Mouse (Mus musculus) cortical plate, adult 2 months (tissue): Measurements from ENCODE around the gene Atad2b. TPM values are rescaled to one million over a fixed set of nuclear protein-coding genes. Genes with fewer than 3 reads are reported as not detected.
"Not testable (repeated sequence)": the region's sequence is repeated elsewhere in the genome, so short reads cannot be mapped to it uniquely, and the experiment has no call there.

ENCODE experiments used
- H3K27ac ChIP-seq: fragments of 200-500 bp; 2 replicates; pipeline ENCODE4 v1.5.1; 2012; ENCODE audit warnings: low read length, control low read depth, inconsistent platforms; ENCODE audit not compliant: insufficient read depth
- H3K4me1 ChIP-seq: fragments of 200-500 bp; 2 replicates; pipeline ENCODE4 v1.6.1; 2011; ENCODE audit warnings: low read length; ENCODE audit not compliant: control insufficient read depth, insufficient read depth
- H3K4me3 ChIP-seq: fragments of 200-500 bp; 2 replicates; pipeline ENCODE4 v1.5.1; 2011; ENCODE audit warnings: mild to moderate bottlenecking, low read length, control low read depth; ENCODE audit not compliant: insufficient read depth
- CTCF ChIP-seq: fragments of 200-500 bp; IDR thresholded peaks from 2 replicates; pipeline ENCODE4 v1.5.1; 2011; ENCODE audit warnings: mild to moderate bottlenecking, control low read depth, low read length; ENCODE audit not compliant: insufficient read depth; ENCODE audit errors: extremely low read depth
- POLR2A ChIP-seq: fragments of 200-500 bp; IDR thresholded peaks from 2 replicates; pipeline ENCODE4 v1.6.1; 2011; ENCODE audit warnings: mild to moderate bottlenecking, low read length, control low read depth; ENCODE audit not compliant: insufficient read depth; ENCODE audit errors: extremely low read depth
- polyA plus RNA-seq: library from polyadenylated mRNA; depleted of rRNA; stranded (reverse); fragments of >200 nt; gene quantifications from 2 replicates; pipeline ENCODE4 v1.2.3, GENCODE M21; 2012

Gene Atad2b
- polyA plus RNA-seq, 1 experiment: 10.3 TPM

GRCm38 (mm10) chr12:4908391-4908790, 8.8 kb upstream of the Atad2b start:
- TF ChIP-seq POLR2A (no peak), CTCF (no peak)
- no peak overlapping the region; the same call in 1 of the 2 replicates for H3K4me3 ChIP-seq
- no peaks in the 10 kb centered on the region; the same call in 1 of the 2 replicates for H3K4me1 ChIP-seq
- no peak overlapping the region for H3K27ac ChIP-seq

GRCm38 (mm10) chr12:4910496-4910895, 6.7 kb upstream of the Atad2b start:
- H3K4me1 ChIP-seq, H3K27ac ChIP-seq, H3K4me3 ChIP-seq: not testable (repeated sequence)

GRCm38 (mm10) chr12:4911716-4912115, 5.4 kb upstream of the Atad2b start:
- H3K4me3 ChIP-seq: no peak overlapping the region
- no peak for TF ChIP-seq POLR2A
- TF ChIP-seq CTCF: no peak
- no peaks in the 10 kb centered on the region for H3K4me1 ChIP-seq
- no peak overlapping the region for H3K27ac ChIP-seq

GRCm38 (mm10) chr12:4914441-4914840, 2.7 kb upstream of the Atad2b start:
- Histone ChIP-seq H3K4me3 (no peak overlapping the region), H3K27ac (no peak overlapping the region), H3K4me1 (0 out of 2 replicates have a peak, but pooled peaks cover 1% of the 10 kb centered on the region)
- TF ChIP-seq CTCF (no peak), POLR2A (no peak)

- Histone ChIP-seq H3K27ac (no peak overlapping the region), H3K4me3 (no peak overlapping the region), H3K4me1 (0 out of 2 replicates have a peak, but pooled peaks cover 1% of the 10 kb centered on the region)
- TF ChIP-seq CTCF (no peak), POLR2A (no peak)
Measured at GRCm38 (mm10) chr12:4914944-4915343, 2.2 kb upstream of the Atad2b start.

GRCm38 (mm10) chr12:4917805-4918591, 845 bp downstream of the Atad2b start:
- Histone ChIP-seq H3K4me3 (peak overlapping the region; percentile 55), H3K27ac (peak overlapping the region; percentile 96), H3K4me1 (0 out of 2 replicates have a peak, but pooled peaks cover 1% of the 10 kb centered on the region)
- TF ChIP-seq POLR2A: no peak
- TF ChIP-seq CTCF: no peak

- TF ChIP-seq CTCF (no peak), POLR2A (no peak)
- H3K27ac ChIP-seq: no peak overlapping the region
- H3K4me3 ChIP-seq: no peak overlapping the region
- H3K4me1 ChIP-seq: no peaks in the 10 kb centered on the region
Measured at GRCm38 (mm10) chr12:4928197-4928596, 11.0 kb downstream of the Atad2b start.

- Histone ChIP-seq H3K4me3 (no peak overlapping the region), H3K27ac (no peak overlapping the region), H3K4me1 (peaks cover 3% of the 10 kb centered on the region; the same call in 1 of the 2 replicates)
- TF ChIP-seq POLR2A: no peak
- no peak for TF ChIP-seq CTCF
Measured at GRCm38 (mm10) chr12:4930820-4931548, 13.8 kb downstream of the Atad2b start.

- Histone ChIP-seq H3K4me3 (no peak overlapping the region), H3K27ac (no peak overlapping the region), H3K4me1 (no peaks in the 10 kb centered on the region)
- TF ChIP-seq CTCF (no peak), POLR2A (no peak)
Measured at GRCm38 (mm10) chr12:4952272-4952671, 35.1 kb downstream of the Atad2b start.

GRCm38 (mm10) chr12:4953156-4953555, 36.0 kb downstream of the Atad2b start:
- H3K4me3 ChIP-seq: no peak overlapping the region
- no peaks in the 10 kb centered on the region for H3K4me1 ChIP-seq
- no peak overlapping the region for H3K27ac ChIP-seq
- TF ChIP-seq POLR2A (no peak), CTCF (no peak)
